Mouse (Mus musculus): ENCODE measurements at regions not wholly inside any gene's neighbourhood (a gene's known extent, or its start where the extent isn't known, plus 50 kb on each side); places are given as distances from the start of the nearest gene placed in this dataset.
"Not testable (repeated sequence)": the region's sequence is repeated elsewhere in the genome, so short reads cannot be mapped to it uniquely, and the experiment has no call there.

DNA sequence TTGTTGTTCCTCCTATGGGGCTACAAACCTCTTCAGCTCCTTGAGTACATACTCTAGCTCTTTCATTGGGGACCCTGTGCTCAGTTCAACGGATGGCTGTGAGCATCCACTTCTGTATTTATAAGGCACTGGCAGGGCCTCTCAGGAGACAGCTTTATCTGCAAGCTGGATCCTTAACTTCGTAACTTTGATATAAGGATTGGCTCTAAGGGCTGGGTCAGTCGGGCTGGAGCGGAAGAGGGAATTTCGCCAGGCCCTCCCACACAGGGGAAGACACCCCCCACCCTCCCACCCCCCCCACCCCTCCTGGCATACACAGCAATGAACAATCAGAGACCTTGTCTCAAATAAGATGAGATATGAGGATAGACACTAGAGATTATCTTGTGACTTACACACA lies 304.3 kb upstream of the Chordc1 start:
- no peak for ATAC-seq (ENCODE audit: low FRiP score)
- no peak for DNase-seq (ENCODE audit: low spot score, missing footprints)
- Histone ChIP-seq H3K4me3 (ENCODE audit: low read depth, low read length) (no peak overlapping the region), H3K4me1 (ENCODE audit: control insufficient read depth, insufficient read depth, low read length) (no peaks in the 10 kb centered on the region), H3K27ac (ENCODE audit: low read depth, low read length) (no peak overlapping the region), H3K9ac (ENCODE audit: low read length) (no peak overlapping the region), H3K4me2 (no peak overlapping the region), H3K36me3 (ENCODE audit: control insufficient read depth, insufficient read depth, low read length) (no peaks in the 10 kb centered on the region), H3K27me3 (ENCODE audit: control insufficient read depth, insufficient read depth, low read length) (no peaks in the 10 kb centered on the region), H3K9me3 (ENCODE audit: control insufficient read depth, low read length) (no peaks in the 10 kb centered on the region)
- 91% methylated on average over 5 of the region's 5 CpGs for WGBS

DNA sequence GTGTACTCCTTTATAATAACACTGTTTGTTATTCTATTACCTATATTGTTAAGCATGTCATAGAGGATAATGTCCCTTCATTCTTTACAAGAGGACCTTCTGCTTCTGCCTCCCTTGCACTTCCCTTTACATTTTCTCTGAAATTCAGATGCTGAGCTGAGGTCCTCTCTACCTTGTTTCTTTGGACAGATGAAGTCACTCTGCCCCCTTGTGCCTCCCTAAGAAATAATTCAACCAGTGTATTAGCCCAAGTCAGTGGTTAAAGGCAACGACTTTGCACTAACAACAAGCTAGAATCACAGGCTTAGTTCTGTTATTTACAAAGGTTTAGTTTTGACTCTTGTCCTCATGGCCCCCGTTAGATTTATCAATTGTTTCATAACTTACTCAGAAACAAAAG lies 289.4 kb upstream of the Chordc1 start:
- H3K27me3 ChIP-seq (ENCODE audit: control insufficient read depth, insufficient read depth, low read length): no peaks in the 10 kb centered on the region
- DNase-seq (ENCODE audit: low spot score, missing footprints) (no peak), ATAC-seq (ENCODE audit: low FRiP score) (peak; percentile 55; the same call in 1 of the 2 replicates)
- no peak overlapping the region for H3K27ac ChIP-seq (ENCODE audit: low read depth, low read length)
- no peaks in the 10 kb centered on the region for H3K9me3 ChIP-seq (ENCODE audit: control insufficient read depth, low read length)
- no peak overlapping the region for H3K9ac ChIP-seq (ENCODE audit: low read length)
- H3K4me2 ChIP-seq: no peak overlapping the region
- no peaks in the 10 kb centered on the region for H3K36me3 ChIP-seq (ENCODE audit: control insufficient read depth, insufficient read depth, low read length)
- WGBS: 59% methylated on average over 2 of the region's 2 CpGs
- no peaks in the 10 kb centered on the region for H3K4me1 ChIP-seq (ENCODE audit: control insufficient read depth, insufficient read depth, low read length)
- H3K4me3 ChIP-seq (ENCODE audit: low read depth, low read length): no peak overlapping the region

DNA sequence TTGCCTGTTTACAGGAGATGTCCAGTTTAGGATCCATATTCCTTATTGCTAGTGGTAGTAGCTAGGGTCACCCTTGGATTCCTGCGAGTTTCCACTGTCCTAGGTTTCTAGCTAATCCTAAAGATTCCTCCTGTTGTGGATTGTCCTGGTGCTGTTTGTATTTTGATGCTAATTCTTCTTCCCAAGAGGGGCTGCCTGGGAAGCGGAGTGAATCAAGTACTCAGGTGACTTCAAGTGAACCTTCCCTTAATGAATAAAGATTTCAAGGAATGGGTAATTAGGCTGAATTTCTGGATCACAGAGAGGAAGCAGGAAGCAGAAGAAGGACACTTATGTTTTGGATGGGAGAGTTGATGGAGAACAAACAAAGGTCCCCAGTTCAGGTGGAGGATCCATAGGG lies 250.6 kb upstream of the Chordc1 start:
- Histone ChIP-seq H3K36me3 (ENCODE audit: control insufficient read depth, insufficient read depth, low read length) (no peaks in the 10 kb centered on the region), H3K9ac (ENCODE audit: low read length) (no peak overlapping the region), H3K4me3 (ENCODE audit: low read depth, low read length) (no peak overlapping the region), H3K4me1 (ENCODE audit: control insufficient read depth, insufficient read depth, low read length) (no peaks in the 10 kb centered on the region), H3K4me2 (no peak overlapping the region), H3K27me3 (ENCODE audit: control insufficient read depth, insufficient read depth, low read length) (no peaks in the 10 kb centered on the region), H3K9me3 (ENCODE audit: control insufficient read depth, low read length) (no peaks in the 10 kb centered on the region), H3K27ac (ENCODE audit: low read depth, low read length) (no peak overlapping the region)
- 64% methylated on average over 2 of the region's 2 CpGs for WGBS
- ATAC-seq (ENCODE audit: low FRiP score): no peak
- DNase-seq (ENCODE audit: low spot score, missing footprints): no peak

GRCm38 (mm10) chr9:18042636-18043035 lies 249.3 kb upstream of the Chordc1 start:
- H3K27me3 ChIP-seq (ENCODE audit: control insufficient read depth, insufficient read depth, low read length); ATAC-seq (ENCODE audit: low FRiP score); H3K4me2 ChIP-seq; H3K4me1 ChIP-seq (ENCODE audit: control insufficient read depth, insufficient read depth, low read length); H3K36me3 ChIP-seq (ENCODE audit: control insufficient read depth, insufficient read depth, low read length); H3K4me3 ChIP-seq (ENCODE audit: low read depth, low read length); H3K9me3 ChIP-seq (ENCODE audit: control insufficient read depth, low read length); H3K27ac ChIP-seq (ENCODE audit: low read depth, low read length); H3K9ac ChIP-seq (ENCODE audit: low read length); DNase-seq (ENCODE audit: low spot score, missing footprints): not testable (repeated sequence)
- WGBS: 94% methylated on average over 3 of the region's 3 CpGs

DNA sequence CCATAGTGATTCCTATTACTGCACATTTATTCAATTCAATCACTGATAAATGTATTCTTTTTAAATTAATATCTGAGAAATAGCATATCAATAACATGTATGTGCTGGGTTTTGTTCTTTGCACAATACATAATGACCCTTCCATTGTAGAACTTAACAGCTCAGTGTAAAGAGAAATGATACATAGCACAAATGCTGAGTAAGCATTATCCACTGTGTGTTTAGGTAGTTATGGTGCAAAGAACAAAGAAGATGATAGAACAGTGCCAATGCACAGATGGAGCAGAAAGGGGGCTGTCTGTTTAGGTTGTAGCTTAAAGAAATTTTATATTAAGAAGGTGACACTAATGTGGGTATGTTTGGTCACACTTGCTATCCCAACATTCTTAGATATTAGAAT lies 215.0 kb upstream of the Chordc1 start:
- DNase-seq (ENCODE audit: low spot score, missing footprints) (no peak), ATAC-seq (ENCODE audit: low FRiP score) (no peak)
- Histone ChIP-seq H3K9me3 (ENCODE audit: control insufficient read depth, low read length) (no peaks in the 10 kb centered on the region), H3K27ac (ENCODE audit: low read depth, low read length) (no peak overlapping the region), H3K27me3 (ENCODE audit: control insufficient read depth, insufficient read depth, low read length) (no peaks in the 10 kb centered on the region), H3K9ac (ENCODE audit: low read length) (no peak overlapping the region), H3K36me3 (ENCODE audit: control insufficient read depth, insufficient read depth, low read length) (no peaks in the 10 kb centered on the region), H3K4me1 (ENCODE audit: control insufficient read depth, insufficient read depth, low read length) (no peaks in the 10 kb centered on the region), H3K4me2 (no peak overlapping the region), H3K4me3 (ENCODE audit: low read depth, low read length) (no peak overlapping the region)

DNA sequence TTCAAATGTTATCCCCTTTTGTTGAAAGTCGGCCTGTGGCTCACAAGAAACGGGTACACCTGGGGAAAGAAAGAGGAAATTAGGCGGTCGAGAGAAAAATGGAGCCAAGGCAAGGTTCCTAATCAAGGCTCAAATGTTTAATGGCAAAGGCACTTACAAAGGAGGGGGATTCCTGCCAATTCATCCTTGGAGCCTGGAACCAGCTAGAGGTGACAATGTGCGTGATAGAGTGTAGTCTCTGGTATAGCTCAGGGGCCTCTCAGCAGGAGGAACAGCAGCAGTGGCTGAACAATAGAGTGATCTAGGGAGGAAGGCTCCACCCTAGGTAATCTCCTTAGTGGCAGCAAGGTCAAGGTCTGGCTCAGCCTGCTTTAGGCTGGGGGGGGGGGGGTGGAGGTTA lies 213.5 kb upstream of the Chordc1 start:
- H3K36me3 ChIP-seq (ENCODE audit: control insufficient read depth, insufficient read depth, low read length); H3K9me3 ChIP-seq (ENCODE audit: control insufficient read depth, low read length); H3K4me2 ChIP-seq; H3K9ac ChIP-seq (ENCODE audit: low read length); DNase-seq (ENCODE audit: low spot score, missing footprints); H3K4me1 ChIP-seq (ENCODE audit: control insufficient read depth, insufficient read depth, low read length); H3K27ac ChIP-seq (ENCODE audit: low read depth, low read length); ATAC-seq (ENCODE audit: low FRiP score); H3K4me3 ChIP-seq (ENCODE audit: low read depth, low read length); H3K27me3 ChIP-seq (ENCODE audit: control insufficient read depth, insufficient read depth, low read length): not testable (repeated sequence)
- WGBS: 86% methylated on average over 5 of the region's 5 CpGs

DNA sequence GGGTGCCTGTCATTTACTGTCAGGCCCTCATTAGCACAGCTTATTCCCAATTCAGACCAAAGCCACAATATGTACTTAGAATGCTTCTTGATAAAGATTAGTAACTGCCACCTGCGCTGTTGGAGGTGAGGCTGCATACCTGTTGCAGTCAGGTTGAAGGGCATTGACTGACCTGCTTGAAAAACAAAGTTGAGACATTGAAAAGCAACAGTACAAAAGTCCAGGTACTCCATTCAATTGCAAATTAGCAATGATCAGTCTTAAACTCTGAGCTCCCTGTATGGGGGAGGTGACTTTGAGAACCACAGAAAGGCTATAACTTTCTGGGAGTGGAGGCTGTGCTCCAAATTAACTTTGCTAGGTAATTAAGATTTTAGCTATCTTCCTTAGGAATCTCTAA lies 212.8 kb upstream of the Chordc1 start:
- not testable (repeated sequence) for H3K9me3 ChIP-seq (ENCODE audit: control insufficient read depth, low read length); H3K27ac ChIP-seq (ENCODE audit: low read depth, low read length); H3K36me3 ChIP-seq (ENCODE audit: control insufficient read depth, insufficient read depth, low read length); DNase-seq (ENCODE audit: low spot score, missing footprints); H3K27me3 ChIP-seq (ENCODE audit: control insufficient read depth, insufficient read depth, low read length); H3K4me2 ChIP-seq; ATAC-seq (ENCODE audit: low FRiP score); H3K4me3 ChIP-seq (ENCODE audit: low read depth, low read length); H3K4me1 ChIP-seq (ENCODE audit: control insufficient read depth, insufficient read depth, low read length); H3K9ac ChIP-seq (ENCODE audit: low read length)
- 89% methylated on average over 1 of the region's 1 CpGs for WGBS
